Mouse (Mus musculus) heart, adult 2 months (tissue): Measurements from ENCODE around the gene Lpgat1. TPM values are rescaled to one million over a fixed set of nuclear protein-coding genes. Genes with fewer than 3 reads are reported as not detected.

Experiments
- DNase-seq, 2 experiments: peaks; one replicate each; pipeline ENCODE4 v3.0.0; 2021
- H3K27ac ChIP-seq: fragments of 200-600 bp; 2 replicates; pipeline ENCODE4 v1.8.1; 2022
- H3K27me3 ChIP-seq: fragments of 200-500 bp; 2 replicates; pipeline ENCODE4 v1.6.1; 2012; ENCODE audit warnings: mild to moderate bottlenecking, low read length, inconsistent platforms, mixed read lengths; ENCODE audit not compliant: control insufficient read depth, insufficient read depth
- H3K36me3 ChIP-seq: fragments of 200-500 bp; 2 replicates; pipeline ENCODE4 v1.6.1; 2012; ENCODE audit warnings: low read length, inconsistent platforms; ENCODE audit not compliant: control insufficient read depth, insufficient read depth
- H3K4me1 ChIP-seq: fragments of 200-500 bp; 2 replicates; pipeline ENCODE4 v1.6.1; 2011; ENCODE audit warnings: low read length; ENCODE audit not compliant: control insufficient read depth, insufficient read depth
- H3K4me3 ChIP-seq: fragments of 200-600 bp; 2 replicates; pipeline ENCODE4 v1.8.1; 2022
- H3K79me2 ChIP-seq: fragments of 200-500 bp; replicated peaks from 2 replicates; pipeline ENCODE4 v1.6.1; 2012; ENCODE audit warnings: mild to moderate bottlenecking, inconsistent platforms, low read length, moderate library complexity, mixed read lengths; ENCODE audit not compliant: control insufficient read depth, insufficient read depth
- H3K9ac ChIP-seq: fragments of 200-500 bp; 2 replicates; pipeline ENCODE4 v1.6.1; 2012; ENCODE audit warnings: low read depth, mild to moderate bottlenecking, control low read depth, inconsistent platforms, low read length, mixed read lengths
- CTCF ChIP-seq: fragments of 200-600 bp; IDR thresholded peaks from 2 replicates; pipeline ENCODE4 v1.8.1; 2022; ENCODE audit warnings: antibody characterized with exemption, mild to moderate bottlenecking, moderate library complexity
- EP300 ChIP-seq: fragments of 200-500 bp; IDR thresholded peaks from 2 replicates; pipeline ENCODE4 v1.6.1; 2011; ENCODE audit warnings: low read depth, low read length, control low read depth; ENCODE audit not compliant: insufficient read depth
- POLR2A ChIP-seq: fragments of 200-500 bp; IDR thresholded peaks from 2 replicates; pipeline ENCODE4 v1.6.1; 2011; ENCODE audit warnings: mild to moderate bottlenecking, low read depth, low read length, control low read depth; ENCODE audit not compliant: insufficient read depth
- WGBS: fragments of 180-500 bp; shearing (Covaris S2); methylation state at CpG from one replicate; pipeline ENCODE4 v1.1.7; 2018; 5-methylcytosine and 5-hydroxymethylcytosine counted together
- intact Hi-C: fragments of 180-260 bp; cut with DNase I; formaldehyde crosslinking; loops from one replicate; pipeline ENCODE4 v1.15.1; 2025
- polyA plus RNA-seq: library from polyadenylated mRNA; depleted of rRNA; stranded (reverse); fragments of >200 nt; gene quantifications from 2 replicates; pipeline ENCODE4 v1.2.3, GENCODE M21; 2012
- total RNA-seq, 2 experiments: library from RNA; stranded (reverse); gene quantifications; 2 replicates each; pipeline ENCODE4 v1.2.3; 2021

Gene Lpgat1
- total and polyA plus RNA-seq, 3 experiments = 16.8 to 119 (median 99.1) TPM

GRCm38 (mm10) chr1:191792991-191793390, 75.4 kb downstream of the Lpgat1 start:
- 76% methylated on average over 8 of the region's 8 CpGs for WGBS
- H3K4me3 ChIP-seq = no peak overlapping the region
- intact Hi-C loops = no loop called here
- H3K27me3 ChIP-seq = no peaks in the 10 kb centered on the region
- H3K9ac ChIP-seq = no peak overlapping the region
- no peak overlapping the region for H3K27ac ChIP-seq
- no peaks in the 10 kb centered on the region for H3K36me3 ChIP-seq
- H3K4me1 ChIP-seq = no peaks in the 10 kb centered on the region; the same call in 1 of the 2 replicates
- TF ChIP-seq CTCF = no peak
- TF ChIP-seq POLR2A = no peak
- TF ChIP-seq EP300 = no peak
- no peaks in the 10 kb centered on the region for H3K79me2 ChIP-seq
- no peak for DNase-seq

GRCm38 (mm10) chr1:191793888-191794532, 76.4 kb downstream of the Lpgat1 start:
- TF ChIP-seq CTCF (no peak), EP300 (no peak), POLR2A (no peak)
- H3K4me3 ChIP-seq = no peak overlapping the region
- intact Hi-C loops = no loop called here
- H3K27ac ChIP-seq = no peak overlapping the region
- no peaks in the 10 kb centered on the region for H3K79me2 ChIP-seq
- whole genome bisulfite sequencing = 70% methylated on average over 7 of the region's 7 CpGs
- H3K4me1 ChIP-seq = no peaks in the 10 kb centered on the region; the same call in 1 of the 2 replicates
- DNase-seq = peak in 1 of 2 experiments; percentile 22
- no peak overlapping the region for H3K9ac ChIP-seq
- no peaks in the 10 kb centered on the region for H3K27me3 ChIP-seq
- no peaks in the 10 kb centered on the region for H3K36me3 ChIP-seq

GRCm38 (mm10) chr1:191796238-191796896, 78.7 kb downstream of the Lpgat1 start:
- Histone ChIP-seq H3K36me3 (no peaks in the 10 kb centered on the region), H3K4me3 (no peak overlapping the region), H3K9ac (no peak overlapping the region), H3K27ac (no peak overlapping the region), H3K27me3 (no peaks in the 10 kb centered on the region), H3K79me2 (no peaks in the 10 kb centered on the region), H3K4me1 (no peaks in the 10 kb centered on the region; the same call in 1 of the 2 replicates)
- intact Hi-C loops = no loop called here
- no peak for DNase-seq
- 48% methylated on average over 4 of the region's 4 CpGs for WGBS
- TF ChIP-seq CTCF (no peak), POLR2A (no peak), EP300 (no peak)

GRCm38 (mm10) chr1:191802093-191802819, 84.6 kb downstream of the Lpgat1 start:
- no peak overlapping the region for H3K9ac ChIP-seq
- no peak for DNase-seq
- H3K79me2 ChIP-seq = no peaks in the 10 kb centered on the region
- TF ChIP-seq EP300 (no peak), POLR2A (no peak), CTCF (no peak)
- no peaks in the 10 kb centered on the region for H3K36me3 ChIP-seq
- H3K27me3 ChIP-seq = no peaks in the 10 kb centered on the region
- H3K4me1 ChIP-seq = no peaks in the 10 kb centered on the region
- H3K4me3 ChIP-seq = no peak overlapping the region
- 71% methylated on average over 9 of the region's 9 CpGs for WGBS
- intact Hi-C loops = no loop called here
- no peak overlapping the region for H3K27ac ChIP-seq

- intact Hi-C loops = no loop called here
- TF ChIP-seq POLR2A (no peak), EP300 (no peak), CTCF (no peak)
- Histone ChIP-seq H3K27me3 (no peaks in the 10 kb centered on the region), H3K27ac (no peak overlapping the region), H3K9ac (no peak overlapping the region), H3K4me3 (no peak overlapping the region), H3K4me1 (no peaks in the 10 kb centered on the region), H3K79me2 (no peaks in the 10 kb centered on the region), H3K36me3 (no peaks in the 10 kb centered on the region)
- WGBS = 36% methylated on average over 10 of the region's 10 CpGs
- peak in 1 of 2 experiments; percentile 33 for DNase-seq
Observed at GRCm38 (mm10) chr1:191802820-191803655, 85.4 kb downstream of the Lpgat1 start.
